Mouse (Mus musculus) intestine, postnatal 0 days (tissue): Measurements from ENCODE around the gene Dexi. TPM values are rescaled to one million over a fixed set of nuclear protein-coding genes. Genes with fewer than 3 reads are reported as not detected.

Source experiments
- ATAC-seq: fragments of 200-750 bp; cut with Nextera tagmentation; 2 replicates; pipeline ENCODE4 v1.8.0; 2017; ENCODE audit warnings: mild to moderate bottlenecking, moderate TSS enrichment, moderate library complexity
- H3K27ac ChIP-seq: fragments of 300-500 bp; sonication (generic); 2 replicates; pipeline ENCODE4 v1.5.1; 2014; ENCODE audit warnings: mild to moderate bottlenecking, low read depth, low read length, moderate library complexity
- H3K27me3 ChIP-seq: fragments of 300-500 bp; sonication (generic); replicated peaks from 2 replicates; pipeline ENCODE4 v1.6.1; 2014; ENCODE audit warnings: low read length, mixed read lengths; ENCODE audit not compliant: control insufficient read depth, insufficient read depth
- H3K36me3 ChIP-seq: fragments of 300-500 bp; sonication (generic); 2 replicates; pipeline ENCODE4 v1.6.1; 2014; ENCODE audit warnings: mild to moderate bottlenecking, moderate library complexity; ENCODE audit not compliant: control insufficient read depth, insufficient read depth
- H3K4me1 ChIP-seq: fragments of 300-500 bp; sonication (generic); replicated peaks from 2 replicates; pipeline ENCODE4 v1.6.1; 2014; ENCODE audit warnings: antibody characterized with exemption, low read length, mixed read lengths; ENCODE audit not compliant: control insufficient read depth, insufficient read depth
- H3K4me2 ChIP-seq: fragments of 300-500 bp; sonication (generic); replicated peaks from 2 replicates; pipeline ENCODE4 v1.6.1; 2014; ENCODE audit warnings: low read depth, mild to moderate bottlenecking, moderate library complexity
- H3K4me3 ChIP-seq: fragments of 300-500 bp; sonication (generic); 2 replicates; pipeline ENCODE4 v1.5.1; 2014; ENCODE audit warnings: low read depth, low read length
- H3K9ac ChIP-seq: fragments of 300-500 bp; sonication (generic); 2 replicates; pipeline ENCODE4 v1.6.1; 2014; ENCODE audit warnings: mild to moderate bottlenecking, low read depth, low read length
- H3K9me3 ChIP-seq: fragments of 300-500 bp; sonication (generic); 2 replicates; pipeline ENCODE4 v1.6.1; 2016; ENCODE audit warnings: mixed run types; ENCODE audit not compliant: control insufficient read depth
- CTCF ChIP-seq: sonication (generic); IDR thresholded peaks from 2 replicates; pipeline ENCODE4 v1.5.1; 2016; ENCODE audit warnings: low read depth, mild to moderate bottlenecking, control low read depth, antibody characterized with exemption, moderate library complexity
- WGBS: fragments of 180-500 bp; shearing (Covaris S2); extraction: QIAGEN DNeasy Blood & Tissue Kit; methylation state at CpG from one replicate; pipeline ENCODE4 v1.1.7; 2014; 5-methylcytosine and 5-hydroxymethylcytosine counted together
- polyA plus RNA-seq: library from polyadenylated mRNA; unstranded; fragments of >200 nt; fragmentation: Nextera tagmentation; extraction: Ambion mirVana; gene quantifications from 2 replicates; pipeline ENCODE4 v1.2.1, GENCODE M21; 2015

Dexi gene
- polyA plus RNA-seq, 1 experiment from 2014 or later: 8.9 TPM

DNA sequence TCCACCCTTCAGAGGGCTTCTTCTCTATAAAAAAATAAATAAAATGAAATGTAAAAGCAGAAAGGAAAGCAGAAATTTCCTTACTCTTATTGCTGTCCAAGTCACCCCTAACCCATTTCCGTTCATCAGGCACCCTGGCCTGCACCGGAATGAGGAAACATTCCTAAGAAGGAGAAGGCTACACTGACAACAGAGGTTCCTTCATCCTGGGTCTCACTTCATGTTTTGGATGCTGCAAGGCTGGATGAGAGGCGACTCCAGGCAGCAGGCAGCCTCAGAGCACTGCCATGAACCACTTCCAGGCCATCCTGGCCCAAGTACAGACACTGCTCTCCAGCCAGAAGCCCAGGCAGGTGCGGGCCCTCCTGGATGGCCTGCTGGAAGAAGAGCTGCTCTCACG, 63.0 kb downstream of the Dexi start, which contains the start of gene Ciita:
Gene Ciita (plus strand): TSS at position 203 of the 400 bp plus-strand sequence.
- no peak for ATAC-seq
- WGBS: 72% methylated on average over 5 of the region's 5 CpGs
- no peak within 1 kb of the TSS for H3K27ac ChIP-seq

DNA sequence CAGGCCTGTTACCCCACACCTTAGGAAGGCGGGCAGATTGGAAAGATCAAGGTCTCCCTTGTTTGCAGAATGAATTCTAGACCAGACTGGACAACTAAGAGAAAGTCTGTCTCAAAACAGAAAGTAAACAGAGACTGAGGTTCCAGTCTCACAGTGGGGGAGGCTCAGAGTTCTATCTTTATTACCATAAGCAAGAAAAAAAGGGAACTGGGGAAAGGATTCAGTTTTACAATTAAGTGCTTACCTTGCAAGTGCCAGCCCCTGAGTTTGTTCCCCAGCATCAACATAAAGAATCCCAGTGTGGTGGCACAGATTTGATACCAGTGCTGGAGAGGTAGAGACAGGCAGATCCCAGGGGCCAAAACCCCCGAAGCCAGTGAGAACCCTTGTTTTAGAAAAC, 66.9 kb downstream of the Dexi start:
- no peak overlapping the region for H3K4me2 ChIP-seq
- H3K27me3 ChIP-seq: no peaks in the 10 kb centered on the region
- H3K36me3 ChIP-seq: no peaks in the 10 kb centered on the region
- no peak overlapping the region for H3K27ac ChIP-seq
- no peak for ATAC-seq
- H3K4me3 ChIP-seq: no peak overlapping the region
- H3K4me1 ChIP-seq: 0 out of 2 replicates have a peak, but pooled peaks cover 2% of the 10 kb centered on the region
- 55% methylated on average over 2 of the region's 2 CpGs for WGBS
- TF ChIP-seq CTCF: no peak
- H3K9me3 ChIP-seq: no peaks in the 10 kb centered on the region
- no peak overlapping the region for H3K9ac ChIP-seq

More for the DNA sequence above, 63.0 kb downstream of the Dexi start, which contains the start of gene Ciita:
- Histone ChIP-seq H3K36me3 (no peaks in the 10 kb centered on the region), H3K9ac (no peak within 1 kb of the TSS), H3K9me3 (no peaks in the 10 kb centered on the region), H3K4me3 (no peak within 1 kb of the TSS), H3K4me2 (no peak within 1 kb of the TSS), H3K27me3 (no peaks in the 10 kb centered on the region), H3K4me1 (no peaks in the 10 kb centered on the region)
- TF ChIP-seq CTCF: no peak

DNA sequence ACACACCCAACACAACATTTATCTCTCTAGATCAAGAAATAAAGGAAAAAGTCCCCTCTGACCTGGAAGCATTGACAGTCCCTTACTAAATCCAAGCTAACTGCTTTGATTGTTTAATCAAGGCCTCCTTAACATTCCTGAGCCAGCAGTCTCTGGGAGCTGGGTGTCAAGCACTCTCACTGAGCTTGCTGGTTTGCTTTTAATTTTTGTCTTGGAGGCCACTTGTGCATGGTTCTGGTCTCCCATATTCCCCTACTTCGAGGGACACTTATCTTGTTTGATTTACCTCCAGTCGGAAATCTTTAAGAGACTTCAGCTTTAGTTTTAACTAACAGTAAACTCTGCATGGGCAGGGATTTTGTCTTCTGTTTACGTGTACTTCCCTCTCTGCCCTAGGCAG, 67.9 kb downstream of the Dexi start:
- 35% methylated on average over 3 of the region's 3 CpGs for WGBS
- H3K27me3 ChIP-seq: no peaks in the 10 kb centered on the region
- H3K36me3 ChIP-seq: no peaks in the 10 kb centered on the region
- H3K4me3 ChIP-seq: no peak overlapping the region
- 0 out of 2 replicates have a peak, but pooled peaks cover 2% of the 10 kb centered on the region for H3K4me1 ChIP-seq
- no peak for TF ChIP-seq CTCF
- H3K9me3 ChIP-seq: no peaks in the 10 kb centered on the region
- no peak overlapping the region for H3K9ac ChIP-seq
- no peak overlapping the region for H3K27ac ChIP-seq
- no peak for ATAC-seq
- no peak overlapping the region for H3K4me2 ChIP-seq

DNA sequence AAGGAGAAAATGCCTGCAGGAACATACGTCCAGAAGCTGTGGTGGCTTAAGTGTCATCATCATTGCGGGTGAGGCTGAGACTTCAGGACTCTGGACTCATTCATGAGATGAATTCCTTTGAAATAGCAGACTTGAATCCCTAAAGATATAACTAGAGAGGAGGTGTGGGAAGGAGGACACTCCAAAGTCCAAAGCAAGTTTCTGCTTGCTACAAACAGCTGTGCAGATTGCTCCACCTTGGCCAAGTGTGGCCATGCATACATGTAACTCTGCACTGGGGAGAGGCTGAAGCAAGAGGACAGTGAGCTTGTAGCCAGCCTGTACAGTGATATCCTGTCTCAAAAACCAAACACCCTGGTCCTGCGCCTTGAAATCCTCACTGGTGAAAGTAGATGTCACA, 70.9 kb downstream of the Dexi start:
- H3K27me3 ChIP-seq: no peaks in the 10 kb centered on the region
- 0 out of 2 replicates have a peak, but pooled peaks have one; percentile 5 for TF ChIP-seq CTCF
- no peaks in the 10 kb centered on the region for H3K36me3 ChIP-seq
- WGBS: 59% methylated on average over 3 of the region's 3 CpGs
- H3K9me3 ChIP-seq: no peaks in the 10 kb centered on the region
- no peak overlapping the region for H3K4me3 ChIP-seq
- H3K4me2 ChIP-seq: no peak overlapping the region
- ATAC-seq: peak; percentile 95
- 0 out of 2 replicates have a peak, but pooled peaks cover 2% of the 10 kb centered on the region for H3K4me1 ChIP-seq
- no peak overlapping the region for H3K9ac ChIP-seq
- H3K27ac ChIP-seq: peak overlapping the region; percentile 57; the same call in 1 of the 2 replicates

DNA sequence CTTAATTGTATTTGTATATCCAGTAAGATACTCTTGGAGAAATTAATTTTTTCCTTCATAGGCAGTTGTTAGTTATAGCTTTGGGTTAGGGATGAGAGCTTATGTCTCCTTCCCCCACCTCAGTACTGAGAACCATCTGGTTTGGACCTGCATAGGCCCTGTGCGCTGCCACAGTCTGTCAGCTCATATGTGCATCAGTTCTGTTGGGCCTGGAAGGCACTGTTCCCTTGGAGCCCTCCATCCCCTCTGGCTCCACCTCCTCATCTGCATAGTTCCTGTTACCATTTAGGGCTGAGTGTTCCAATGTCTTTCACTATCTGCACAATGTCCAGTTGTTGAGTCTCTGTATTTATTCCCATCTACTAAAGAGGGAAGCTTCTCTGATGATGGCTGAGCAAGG, 74.7 kb downstream of the Dexi start:
- no peaks in the 10 kb centered on the region for H3K27me3 ChIP-seq
- no peak overlapping the region for H3K4me3 ChIP-seq
- 73% methylated on average over 1 of the region's 1 CpGs for WGBS
- no peaks in the 10 kb centered on the region for H3K36me3 ChIP-seq
- H3K4me2 ChIP-seq: no peak overlapping the region
- H3K9me3 ChIP-seq: no peaks in the 10 kb centered on the region
- H3K27ac ChIP-seq: no peak overlapping the region
- TF ChIP-seq CTCF: no peak
- no peak for ATAC-seq
- H3K9ac ChIP-seq: no peak overlapping the region
- H3K4me1 ChIP-seq: 0 out of 2 replicates have a peak, but pooled peaks cover 2% of the 10 kb centered on the region

DNA sequence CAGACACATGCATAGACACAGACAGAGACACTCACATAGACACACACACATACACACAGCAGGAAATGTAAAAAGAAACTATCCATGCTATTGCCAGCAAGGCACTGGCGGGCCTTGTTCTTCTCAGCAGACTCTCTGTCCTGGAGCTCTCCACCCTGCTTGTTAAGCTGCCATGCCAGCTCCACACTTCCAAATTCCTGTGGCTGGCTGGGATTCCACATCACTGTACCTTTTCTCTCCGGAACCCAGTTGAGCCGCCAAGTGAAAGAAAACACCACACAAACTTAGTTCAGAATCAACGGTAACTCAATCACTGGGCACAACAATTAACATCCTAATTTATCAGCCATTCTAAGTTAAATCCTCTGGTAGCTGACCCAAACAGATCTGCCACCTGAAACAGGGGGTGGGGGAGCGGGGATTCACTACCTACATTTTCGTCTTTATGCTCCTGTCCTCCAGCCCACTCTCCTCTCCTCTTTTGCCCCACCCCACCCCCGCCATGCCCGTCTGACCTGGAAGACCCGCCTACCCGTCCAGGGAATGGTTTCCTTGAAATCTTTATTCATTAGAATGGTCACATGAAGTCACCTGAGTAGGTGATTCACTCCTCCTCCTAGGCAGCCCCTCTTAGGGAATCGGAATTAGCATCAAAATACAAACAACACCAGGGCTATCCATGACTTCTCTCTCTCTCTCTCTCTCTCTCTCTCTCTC, 75.3 kb downstream of the Dexi start:
- 46% methylated on average over 11 of the region's 11 CpGs for WGBS

More for the DNA sequence above, 75.3 kb downstream of the Dexi start:
- 0 out of 2 replicates have a peak, but pooled peaks cover 1% of the 10 kb centered on the region for H3K4me1 ChIP-seq
- TF ChIP-seq CTCF: no peak
- H3K27ac ChIP-seq: no peak overlapping the region
- H3K27me3 ChIP-seq: no peaks in the 10 kb centered on the region
- no peak overlapping the region for H3K4me2 ChIP-seq
- no peaks in the 10 kb centered on the region for H3K9me3 ChIP-seq
- ATAC-seq: no peak
- no peaks in the 10 kb centered on the region for H3K36me3 ChIP-seq
- no peak overlapping the region for H3K4me3 ChIP-seq
- no peak overlapping the region for H3K9ac ChIP-seq
